Mouse (Mus musculus) neural tube, embryonic 14.5 days (tissue): Measurements from ENCODE around the gene Sspo. TPM values are rescaled to one million over a fixed set of nuclear protein-coding genes. Genes with fewer than 3 reads are reported as not detected.

Experiments used
- ATAC-seq: fragments of 200-750 bp; cut with Nextera tagmentation; 2 replicates; pipeline ENCODE4 v1.8.0; 2017; ENCODE audit warnings: low read depth, mild to moderate bottlenecking, moderate TSS enrichment, moderate library complexity
- H3K27ac ChIP-seq: fragments of 300-500 bp; sonication (generic); 2 replicates; pipeline ENCODE4 v1.5.1; 2014; ENCODE audit warnings: low read depth, mild to moderate bottlenecking, control low read depth, low read length, moderate library complexity, mixed read lengths
- H3K27me3 ChIP-seq: fragments of 300-500 bp; sonication (generic); 2 replicates; pipeline ENCODE4 v1.6.1; 2014; ENCODE audit warnings: low read length; ENCODE audit not compliant: control insufficient read depth, insufficient read depth
- H3K36me3 ChIP-seq: fragments of 300-500 bp; sonication (generic); 2 replicates; pipeline ENCODE4 v1.6.1; 2014; ENCODE audit warnings: low read length, mixed read lengths; ENCODE audit not compliant: control insufficient read depth, insufficient read depth
- H3K4me1 ChIP-seq: fragments of 300-500 bp; sonication (generic); 2 replicates; pipeline ENCODE4 v1.6.1; 2014; ENCODE audit warnings: low read length; ENCODE audit not compliant: control insufficient read depth, insufficient read depth
- H3K4me2 ChIP-seq: fragments of 300-500 bp; sonication (generic); 2 replicates; pipeline ENCODE4 v1.6.1; 2014; ENCODE audit warnings: mild to moderate bottlenecking, low read depth, low read length, control low read depth
- H3K4me3 ChIP-seq: fragments of 300-500 bp; sonication (generic); 2 replicates; pipeline ENCODE4 v1.5.1; 2014; ENCODE audit warnings: low read depth, low read length, control low read depth, mixed read lengths
- H3K9ac ChIP-seq: fragments of 300-500 bp; sonication (generic); replicated peaks from 2 replicates; pipeline ENCODE4 v1.6.1; 2014; ENCODE audit warnings: low read depth, mild to moderate bottlenecking, control low read depth, low read length, mixed read lengths
- H3K9me3 ChIP-seq: fragments of 300-500 bp; sonication (generic); 2 replicates; pipeline ENCODE4 v1.6.1; 2016; ENCODE audit warnings: low read length; ENCODE audit not compliant: control insufficient read depth
- whole genome bisulfite sequencing: fragments of 180-500 bp; shearing (Covaris S2); extraction: QIAGEN DNeasy Blood & Tissue Kit; methylation state at CpG from one replicate; pipeline ENCODE4 v1.1.7; 2014; 5-methylcytosine and 5-hydroxymethylcytosine counted together
- polyA plus RNA-seq: library from polyadenylated mRNA; unstranded; fragments of >200 nt; fragmentation: Nextera tagmentation; extraction: Ambion mirVana; gene quantifications from 2 replicates; pipeline ENCODE4 v1.2.1, GENCODE M21; 2014

Sspo gene
- polyA plus RNA-seq, 1 experiment from 2014 or later, result 0.16 TPM

DNA sequence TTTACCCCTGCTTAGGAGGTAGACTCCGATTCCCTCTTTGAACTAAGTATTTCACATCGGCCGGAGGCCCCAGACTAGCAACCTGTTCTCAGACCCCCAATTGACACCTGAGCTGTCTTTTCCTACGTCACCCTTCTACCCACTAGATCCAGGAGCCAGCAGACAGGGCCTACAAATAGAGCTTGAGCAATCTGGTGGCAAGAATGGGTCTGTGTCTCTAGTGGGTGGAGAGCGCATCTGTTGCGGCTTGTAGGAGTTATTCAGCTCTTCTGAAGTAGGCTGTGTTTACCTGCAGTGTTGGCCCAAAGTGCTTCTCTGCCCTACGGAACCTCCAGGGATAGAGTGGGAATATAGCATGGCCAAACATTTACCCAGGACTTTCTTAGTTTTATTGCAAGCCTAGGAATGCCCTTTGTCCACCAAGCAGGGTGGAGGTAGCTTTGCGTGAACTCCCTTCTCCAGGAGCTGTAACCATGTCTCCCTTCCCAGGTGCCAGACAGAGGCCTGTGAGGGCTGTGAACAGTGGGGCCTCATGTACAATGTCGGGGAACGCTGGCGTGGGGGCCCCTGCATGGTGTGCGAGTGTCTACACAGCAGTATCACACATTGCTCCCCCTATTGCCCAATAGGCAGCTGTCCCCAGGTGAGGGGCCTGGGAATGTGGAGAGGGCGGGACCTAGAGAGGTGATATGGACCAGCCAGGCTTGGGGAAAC lies 17.1 kb downstream of the Sspo start:
- no peaks in the 10 kb centered on the region for H3K36me3 ChIP-seq
- ATAC-seq, result no peak
- H3K9ac ChIP-seq, result no peak overlapping the region
- no peak overlapping the region for H3K4me3 ChIP-seq
- 96% methylated on average over 13 of the region's 13 CpGs for WGBS
- no peak overlapping the region for H3K4me2 ChIP-seq
- no peak overlapping the region for H3K27ac ChIP-seq
- no peaks in the 10 kb centered on the region for H3K4me1 ChIP-seq
- no peaks in the 10 kb centered on the region for H3K27me3 ChIP-seq
- H3K9me3 ChIP-seq, result no peaks in the 10 kb centered on the region

DNA sequence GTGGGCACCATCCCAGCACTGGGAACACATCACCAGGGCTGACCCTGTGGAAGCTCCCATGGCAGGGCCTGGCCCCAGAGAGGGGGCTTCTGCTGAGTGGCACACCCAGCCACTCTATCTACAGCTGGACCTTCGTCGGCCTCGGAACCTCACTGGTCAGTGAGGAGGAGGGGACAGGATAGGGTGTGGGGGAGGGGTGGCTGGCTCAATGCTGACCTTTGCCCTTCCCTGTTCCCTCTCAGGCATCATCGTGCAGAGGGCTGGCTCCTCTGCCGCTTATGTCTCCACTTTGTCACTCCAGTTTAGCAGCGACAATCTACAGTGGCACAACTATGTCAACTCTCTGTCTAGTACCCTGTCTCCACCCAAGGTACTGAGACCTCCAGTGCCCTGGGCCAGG lies 18.7 kb downstream of the Sspo start:
- WGBS, result 34% methylated on average over 6 of the region's 6 CpGs
- Histone ChIP-seq H3K36me3 (no peaks in the 10 kb centered on the region), H3K4me3 (no peak overlapping the region), H3K9me3 (no peaks in the 10 kb centered on the region), H3K27me3 (no peaks in the 10 kb centered on the region), H3K27ac (no peak overlapping the region), H3K4me1 (no peaks in the 10 kb centered on the region), H3K9ac (no peak overlapping the region), H3K4me2 (no peak overlapping the region)
- ATAC-seq, result no peak

DNA sequence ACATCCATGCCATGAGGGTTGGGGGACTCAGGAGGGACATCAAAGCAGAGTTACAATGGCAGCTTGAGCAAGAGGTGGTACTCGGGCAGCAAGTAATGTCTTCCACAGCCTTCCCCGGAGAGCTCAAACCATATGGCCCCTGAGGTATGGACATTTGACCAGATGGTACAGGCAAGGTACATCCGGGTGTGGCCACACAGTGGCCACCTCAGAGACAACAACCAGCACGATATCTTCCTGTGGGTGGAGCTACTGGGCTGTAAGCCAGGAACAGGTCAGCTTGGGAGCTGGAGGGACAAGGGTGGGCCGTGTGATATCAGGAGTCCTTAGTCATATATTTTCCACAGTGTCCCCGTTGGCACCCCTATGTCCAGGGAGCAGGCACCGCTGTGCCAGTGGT lies 19.5 kb downstream of the Sspo start:
- Histone ChIP-seq H3K27ac (no peak overlapping the region), H3K4me1 (no peaks in the 10 kb centered on the region), H3K9me3 (no peaks in the 10 kb centered on the region), H3K4me3 (no peak overlapping the region), H3K9ac (no peak overlapping the region), H3K27me3 (no peaks in the 10 kb centered on the region), H3K4me2 (no peak overlapping the region), H3K36me3 (no peaks in the 10 kb centered on the region)
- 84% methylated on average over 7 of the region's 7 CpGs for WGBS
- no peak for ATAC-seq

DNA sequence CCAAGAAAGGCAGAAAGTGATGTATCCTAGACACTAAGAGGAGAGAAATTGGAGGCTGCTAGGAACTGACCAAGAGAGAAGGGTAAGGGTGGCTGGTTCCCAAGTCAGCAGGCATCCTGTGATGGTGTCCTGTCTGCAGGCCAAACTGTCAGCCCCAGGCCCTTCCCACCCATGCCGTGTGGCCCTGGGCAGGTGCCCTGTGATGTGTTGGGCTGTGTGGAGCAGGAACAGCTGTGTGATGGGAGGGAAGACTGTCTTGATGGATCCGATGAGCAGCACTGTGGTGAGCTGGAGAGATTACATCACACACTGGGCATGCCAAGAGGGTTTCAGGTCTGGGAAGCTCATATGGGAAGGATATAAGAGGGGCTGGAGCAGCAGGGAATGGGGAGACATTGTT lies 22.7 kb downstream of the Sspo start:
- H3K4me3 ChIP-seq, result no peak overlapping the region
- H3K36me3 ChIP-seq, result no peaks in the 10 kb centered on the region
- no peak overlapping the region for H3K9ac ChIP-seq
- no peak for ATAC-seq
- H3K9me3 ChIP-seq, result no peaks in the 10 kb centered on the region
- no peak overlapping the region for H3K27ac ChIP-seq
- no peak overlapping the region for H3K4me2 ChIP-seq
- no peaks in the 10 kb centered on the region for H3K27me3 ChIP-seq
- no peaks in the 10 kb centered on the region for H3K4me1 ChIP-seq
- WGBS, result 89% methylated on average over 2 of the region's 2 CpGs

DNA sequence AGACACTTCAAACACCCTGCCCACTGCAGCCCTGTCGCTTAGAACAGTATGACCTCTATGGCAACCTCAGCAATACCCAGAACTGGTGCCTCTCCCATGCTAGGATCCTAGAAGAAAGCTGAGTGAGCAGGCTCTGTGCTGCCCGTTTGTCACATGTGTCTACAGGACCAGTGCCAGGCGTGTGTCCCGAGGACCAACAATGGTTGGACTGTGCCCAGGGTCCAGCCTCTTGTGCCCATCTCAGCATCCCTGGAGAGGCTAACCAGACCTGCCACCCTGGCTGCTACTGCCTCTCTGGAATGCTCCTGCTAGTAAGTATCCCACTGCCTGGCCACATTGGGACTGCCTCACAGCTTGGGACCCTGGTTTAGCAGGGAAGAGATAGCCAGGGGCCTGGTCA lies 30.4 kb downstream of the Sspo start:
- no peak overlapping the region for H3K4me3 ChIP-seq
- no peaks in the 10 kb centered on the region for H3K27me3 ChIP-seq
- H3K4me2 ChIP-seq, result no peak overlapping the region
- no peaks in the 10 kb centered on the region for H3K9me3 ChIP-seq
- no peaks in the 10 kb centered on the region for H3K4me1 ChIP-seq
- H3K36me3 ChIP-seq, result no peaks in the 10 kb centered on the region
- no peak overlapping the region for H3K27ac ChIP-seq
- H3K9ac ChIP-seq, result no peak overlapping the region
- WGBS, result 90% methylated on average over 4 of the region's 4 CpGs
- no peak for ATAC-seq

DNA sequence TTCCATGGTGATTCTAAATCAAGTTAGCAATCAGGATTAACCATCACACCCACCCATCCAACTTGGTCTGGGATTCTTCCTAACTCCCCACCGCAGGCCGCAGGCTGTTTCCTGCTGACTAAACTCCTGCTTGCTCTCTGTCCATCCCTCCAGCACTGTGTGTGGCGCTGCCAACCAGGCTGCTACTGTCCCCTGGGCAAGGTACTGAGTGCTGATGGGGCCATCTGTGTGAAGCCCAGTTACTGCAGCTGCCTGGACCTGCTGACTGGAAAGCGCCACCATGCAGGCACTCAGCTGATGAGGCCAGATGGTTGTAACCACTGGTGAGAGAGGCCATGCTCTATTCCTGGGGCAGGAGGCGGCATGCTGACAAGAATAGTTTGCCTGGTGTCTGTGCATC lies 34.5 kb downstream of the Sspo start:
- H3K4me2 ChIP-seq, result no peak overlapping the region
- H3K9ac ChIP-seq, result no peak overlapping the region
- ATAC-seq, result no peak
- no peak overlapping the region for H3K4me3 ChIP-seq
- H3K36me3 ChIP-seq, result no peaks in the 10 kb centered on the region
- no peaks in the 10 kb centered on the region for H3K27me3 ChIP-seq
- H3K27ac ChIP-seq, result no peak overlapping the region
- no peaks in the 10 kb centered on the region for H3K4me1 ChIP-seq
- WGBS, result 65% methylated on average over 5 of the region's 5 CpGs
- no peaks in the 10 kb centered on the region for H3K9me3 ChIP-seq

DNA sequence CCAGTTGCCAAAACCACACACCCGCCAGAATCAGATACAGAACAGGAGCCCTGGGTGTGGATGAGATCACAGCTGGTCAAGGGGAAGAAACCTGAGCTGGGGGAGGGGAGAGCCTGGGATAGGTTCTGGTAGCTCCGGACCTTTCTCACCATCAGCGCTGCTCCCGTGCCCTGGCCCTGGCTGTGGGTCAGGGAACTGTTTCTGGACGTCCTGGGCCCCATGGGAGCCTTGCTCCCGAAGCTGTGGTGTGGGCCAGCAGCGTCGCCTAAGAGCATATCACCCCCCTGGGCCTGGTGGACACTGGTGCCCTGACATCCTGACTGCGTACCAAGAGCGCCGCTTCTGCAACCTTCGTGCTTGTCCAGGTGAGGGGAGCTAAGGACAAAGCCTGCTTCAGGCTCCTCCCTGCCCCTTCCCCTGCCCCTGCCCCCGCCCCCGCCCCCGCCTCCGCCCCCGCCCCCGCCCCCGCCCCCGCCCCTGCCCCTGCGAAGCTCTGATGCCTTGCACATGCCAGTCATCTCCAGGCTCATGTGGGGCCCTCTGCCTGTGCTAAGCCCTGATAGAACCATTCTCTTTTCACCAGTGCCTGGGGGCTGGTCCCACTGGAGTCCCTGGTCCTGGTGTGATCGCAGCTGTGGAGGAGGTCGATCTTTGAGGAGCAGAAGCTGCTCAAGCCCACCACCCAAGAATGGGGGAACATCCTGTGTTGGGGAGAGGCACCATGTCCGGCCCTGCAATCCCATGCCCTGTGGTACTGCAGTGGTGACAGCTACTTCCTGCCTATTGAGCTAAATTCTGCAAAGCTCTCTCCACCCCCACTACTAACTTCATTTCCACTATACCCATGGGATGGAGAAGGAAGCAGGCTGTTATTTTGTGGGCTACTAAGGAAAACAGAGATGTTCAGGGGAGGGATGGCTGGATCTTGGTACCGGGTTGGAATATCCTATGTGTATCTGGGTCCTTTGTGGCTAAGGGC lies 40.0 kb downstream of the Sspo start:
- no peaks in the 10 kb centered on the region for H3K4me1 ChIP-seq
- H3K4me2 ChIP-seq, result peak overlapping the region; percentile 32; the same call in 1 of the 2 replicates
- 0 out of 2 replicates have a peak overlapping the region, but pooled peaks have one; percentile 25 for H3K9ac ChIP-seq
- no peak overlapping the region for H3K27ac ChIP-seq
- H3K36me3 ChIP-seq, result no peaks in the 10 kb centered on the region
- ATAC-seq, result peak; percentile 40; the same call in 1 of the 2 replicates
- no peak overlapping the region for H3K4me3 ChIP-seq
- no peaks in the 10 kb centered on the region for H3K27me3 ChIP-seq
- no peaks in the 10 kb centered on the region for H3K9me3 ChIP-seq
- WGBS, result 19% methylated on average over 16 of the region's 25 CpGs

DNA sequence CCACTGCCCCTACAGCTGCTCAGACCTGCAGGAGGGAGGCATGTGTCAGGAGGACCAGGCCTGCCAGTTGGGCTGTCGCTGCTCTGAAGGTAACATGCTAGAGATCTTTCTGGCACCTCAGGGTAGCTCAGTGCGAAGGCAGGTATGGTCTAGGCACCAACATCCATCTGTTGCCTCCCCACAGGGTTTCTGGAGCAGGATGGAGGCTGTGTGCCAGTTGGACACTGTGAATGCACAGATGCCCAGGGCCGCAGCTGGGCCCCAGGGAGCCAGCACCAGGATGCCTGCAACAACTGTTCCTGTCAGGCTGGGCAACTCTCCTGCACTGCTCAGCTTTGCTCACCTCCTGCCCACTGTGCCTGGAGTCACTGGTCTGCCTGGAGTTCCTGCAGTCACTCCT lies 41.7 kb downstream of the Sspo start:
- H3K9ac ChIP-seq, result no peak overlapping the region
- H3K36me3 ChIP-seq, result no peaks in the 10 kb centered on the region
- ATAC-seq, result no peak
- no peaks in the 10 kb centered on the region for H3K27me3 ChIP-seq
- 88% methylated on average over 3 of the region's 3 CpGs for WGBS
- no peaks in the 10 kb centered on the region for H3K4me1 ChIP-seq
- no peaks in the 10 kb centered on the region for H3K9me3 ChIP-seq
- no peak overlapping the region for H3K4me3 ChIP-seq
- H3K27ac ChIP-seq, result no peak overlapping the region
- no peak overlapping the region for H3K4me2 ChIP-seq

DNA sequence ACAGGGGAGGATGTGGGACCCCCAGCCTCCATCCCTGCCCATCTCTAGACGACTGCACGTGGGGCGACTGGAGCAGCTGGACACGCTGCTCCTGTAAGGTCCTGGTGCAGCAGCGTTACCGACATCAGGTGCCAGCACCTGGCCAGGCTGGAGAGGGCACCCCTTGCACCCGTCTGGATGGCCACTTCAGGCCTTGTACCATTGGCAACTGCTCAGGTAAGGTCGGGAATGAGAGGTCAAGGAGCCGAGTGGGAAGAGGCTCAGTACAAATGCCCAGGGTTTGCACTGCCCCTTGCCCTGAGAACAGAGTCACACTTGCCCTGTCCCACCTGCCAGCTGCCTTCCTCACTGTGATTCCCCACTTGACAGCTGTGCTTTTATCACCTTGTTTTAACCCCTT lies 43.3 kb downstream of the Sspo start:
- ATAC-seq, result no peak
- no peaks in the 10 kb centered on the region for H3K27me3 ChIP-seq
- H3K9ac ChIP-seq, result no peak overlapping the region
- H3K4me3 ChIP-seq, result no peak overlapping the region
- H3K4me1 ChIP-seq, result no peaks in the 10 kb centered on the region
- no peak overlapping the region for H3K27ac ChIP-seq
- H3K9me3 ChIP-seq, result no peaks in the 10 kb centered on the region
- no peak overlapping the region for H3K4me2 ChIP-seq
- WGBS, result 79% methylated on average over 9 of the region's 9 CpGs
- H3K36me3 ChIP-seq, result no peaks in the 10 kb centered on the region
